Mouse (Mus musculus) activated CD4-positive, CD25-positive, alpha-beta regulatory T cell (primary cell): ENCODE data around the gene Ugt2b37. TPM values are rescaled to one million over a fixed set of nuclear protein-coding genes. Genes with fewer than 3 reads are reported as not detected.

ENCODE experiments used
- polyA plus RNA-seq, 2 experiments: library from polyadenylated mRNA; unstranded; fragments of 100-300 nt; shearing (Covaris generic); gene quantifications; one replicate each; pipeline ENCODE4 v1.2.1; 2017

Ugt2b37 gene
- under 1 TPM in 1 of 2 experiments, not detected in 1; 0.23 TPM for polyA plus RNA-seq

GRCm38 (mm10) chr5:87254676-87255075 is at the start of gene Ugt2b37:
Gene Ugt2b37 (minus strand): TSS chr5:87254804.

Other genes with a start within 250 kb of the Ugt2b37 start
- under 1 TPM in 1 of 2 experiments, not detected in 1; 0.29 TPM for gene Ugt2b36, start 162.2 kb downstream of the Ugt2b37 start, polyA plus RNA-seq
- gene Ugt2b5, start 114.5 kb downstream of the Ugt2b37 start, polyA plus RNA-seq, result not detected
- gene Ugt2a3, start 82.4 kb upstream of the Ugt2b37 start, polyA plus RNA-seq, result under 1 TPM in 1 of 2 experiments, not detected in 1; 0.14 TPM
- gene Ugt2b38, start 169.4 kb upstream of the Ugt2b37 start, polyA plus RNA-seq, result not detected
- not detected for gene Ugt2a2, start 227.5 kb upstream of the Ugt2b37 start, polyA plus RNA-seq
- gene Gm43638, start 232.0 kb upstream of the Ugt2b37 start, polyA plus RNA-seq, result not detected
- not detected for gene Ugt2a1, start 236.1 kb upstream of the Ugt2b37 start, polyA plus RNA-seq